Mouse (Mus musculus) ES-E14 (cell line): ENCODE data around the gene 5830473C10Rik.

Experiments used
- MAFK ChIP-seq: IDR thresholded peaks from 2 replicates; pipeline ENCODE4 v1.6.1; 2014; ENCODE audit warnings: mild to moderate bottlenecking, low read depth, low read length, inconsistent platforms; ENCODE audit not compliant: insufficient read depth
- ZC3H11A ChIP-seq: IDR thresholded peaks from 2 replicates; pipeline ENCODE4 v1.6.1; 2012; ENCODE audit warnings: low read depth, mild to moderate bottlenecking, inconsistent platforms, low read length, borderline replicate concordance

DNA sequence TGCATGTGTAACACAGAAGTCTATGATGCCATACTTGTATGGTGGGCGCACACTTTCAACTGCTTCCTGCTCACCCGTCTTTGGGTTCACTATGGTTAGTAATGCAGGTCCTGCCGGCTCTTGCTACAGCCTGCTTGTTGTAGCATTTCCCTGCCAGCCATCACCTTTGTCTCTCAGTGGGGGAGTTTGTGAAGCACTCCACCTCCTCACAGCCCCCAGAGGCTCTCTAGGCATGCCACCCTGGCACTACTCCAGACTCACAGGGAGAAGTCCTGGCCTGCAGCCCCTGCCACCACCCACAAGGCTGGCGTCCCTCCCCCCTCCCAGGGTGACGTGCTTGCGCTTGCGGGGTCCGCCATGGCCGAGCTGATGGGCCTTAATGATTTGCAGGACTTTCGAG, 29.8 kb downstream of the 5830473C10Rik start:
- TF ChIP-seq ZC3H11A, result no peak
- TF ChIP-seq MAFK, result no peak
